Mouse (Mus musculus): ENCODE results near the gene Gcgr. TPM values are rescaled to one million over a fixed set of nuclear protein-coding genes. Genes with fewer than 3 reads are reported as not detected.

The Gcgr gene
- polyA plus RNA-seq (2017; shearing (Covaris generic)) = not detected

DNA sequence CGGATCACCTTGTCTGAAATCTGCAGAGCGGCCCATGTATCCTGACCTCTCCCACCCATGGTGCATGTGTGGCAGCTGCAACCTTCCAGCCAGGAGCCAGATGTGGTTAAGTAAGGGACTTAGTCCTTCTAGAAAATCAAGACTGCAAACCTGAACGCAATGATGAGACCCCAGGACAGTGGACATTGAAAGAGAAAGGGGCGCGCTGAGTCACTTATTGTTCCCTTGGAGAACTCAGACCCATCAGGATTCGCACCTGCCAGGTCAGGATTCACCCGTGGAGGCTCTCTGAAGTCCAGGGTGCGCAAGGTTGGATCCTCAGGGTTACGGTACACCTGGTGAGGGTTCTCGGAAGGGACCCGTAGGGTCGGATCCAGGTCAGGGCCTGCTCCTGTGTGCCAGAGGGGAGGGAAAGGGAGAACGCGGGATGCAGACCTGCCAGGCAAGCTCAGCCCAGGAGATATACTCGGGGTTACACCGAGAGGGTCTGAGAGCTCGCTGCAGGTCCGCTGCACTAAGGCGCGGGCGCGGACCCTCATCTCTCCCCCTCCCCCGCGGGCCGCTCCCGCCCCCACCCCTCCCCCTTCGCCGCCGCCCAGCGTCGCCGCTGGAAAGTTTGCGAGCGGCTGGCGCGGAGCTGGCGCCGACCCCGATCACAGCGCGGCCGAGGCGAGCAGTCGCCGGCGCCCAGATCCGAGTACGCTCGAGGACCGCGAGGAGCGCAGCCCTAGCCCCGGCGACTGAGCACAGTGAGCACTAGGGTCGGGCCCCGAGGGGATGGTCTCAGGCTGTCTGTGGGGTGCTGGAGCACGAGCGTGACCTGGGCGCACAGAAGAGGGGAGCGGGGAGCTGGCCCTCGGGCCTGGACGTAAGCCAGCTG is at the start of gene Gcgr:
Gene Gcgr, plus strand, starts transcription at position 615 of the 880 bp plus-strand sequence.

DNA sequence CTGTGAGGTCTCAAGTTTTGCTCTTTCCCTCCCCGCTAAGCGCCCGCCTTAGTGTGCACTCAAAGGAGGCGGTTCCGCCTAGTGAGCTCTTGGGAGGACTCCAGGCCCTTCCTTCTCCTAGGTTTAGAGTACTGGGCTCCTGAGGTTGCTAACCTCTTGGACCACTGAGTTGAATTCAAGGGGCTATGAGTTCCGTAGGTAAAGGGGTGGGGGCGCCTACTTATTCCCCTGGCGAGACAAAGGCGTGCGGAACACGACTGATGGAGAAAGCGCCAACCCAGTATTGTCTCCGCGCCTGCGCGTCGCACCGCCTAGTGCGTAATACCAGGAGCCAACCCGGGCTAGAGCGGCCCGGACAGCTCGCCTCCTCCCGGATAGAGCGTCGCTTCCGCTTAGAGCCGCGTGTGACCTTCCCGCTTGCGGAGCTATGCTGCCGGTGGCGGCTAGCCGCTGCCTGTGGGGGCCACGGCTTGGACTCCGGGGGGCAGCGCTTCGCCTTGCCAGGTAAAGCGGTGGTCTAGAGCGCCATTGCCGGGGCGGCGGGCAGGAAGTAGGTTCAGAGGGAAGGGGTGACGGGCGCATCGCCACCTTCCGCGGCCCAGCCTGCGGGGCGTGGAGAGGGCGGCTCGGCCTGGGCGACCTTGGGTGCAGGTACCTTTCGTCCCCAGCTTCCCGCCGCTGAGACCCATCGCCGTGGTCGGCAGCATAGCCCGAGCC is 46.1 kb upstream of the Gcgr start, which contains the start of gene Mrpl12:
Gene Mrpl12, plus strand, starts transcription at position 349 of the 717 bp plus-strand sequence.

DNA sequence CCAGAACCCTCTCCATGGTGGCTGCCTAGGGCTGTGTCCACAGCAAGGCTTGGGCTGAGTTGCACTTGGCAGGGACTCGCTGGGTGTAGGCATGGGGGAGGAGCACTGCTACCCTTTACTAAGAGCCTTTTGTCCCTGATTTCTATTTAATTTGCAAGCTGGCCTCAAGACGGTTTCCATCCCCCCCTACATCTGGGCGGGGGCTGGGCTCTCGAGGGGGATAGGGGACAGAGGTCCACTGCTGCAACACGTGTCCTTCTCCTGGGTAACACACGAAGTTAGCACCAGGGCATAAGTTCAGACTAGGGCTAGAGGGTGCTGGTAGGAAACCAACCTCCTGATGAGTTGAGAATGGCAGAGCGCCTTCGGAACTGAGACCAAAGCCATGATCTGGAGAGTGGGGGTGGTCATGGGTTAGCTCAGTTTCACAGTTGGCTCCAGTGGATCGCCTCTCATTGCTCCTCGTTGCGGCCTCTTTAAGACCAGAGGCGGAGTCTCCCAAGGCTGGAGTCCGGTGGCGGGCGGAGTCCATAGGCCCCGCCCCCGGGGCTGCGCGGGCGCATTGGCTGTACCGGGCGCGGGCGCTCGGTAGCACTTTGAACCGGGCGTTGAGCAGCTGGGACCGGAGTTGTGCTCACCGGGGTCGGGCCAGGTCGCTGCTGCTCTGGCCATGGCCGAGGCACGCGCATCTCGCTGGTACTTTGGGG is 39.0 kb upstream of the Gcgr start, which contains the start of gene Slc25a10:
Gene Slc25a10, plus strand, starts transcription at position 524 of the 707 bp plus-strand sequence.

DNA sequence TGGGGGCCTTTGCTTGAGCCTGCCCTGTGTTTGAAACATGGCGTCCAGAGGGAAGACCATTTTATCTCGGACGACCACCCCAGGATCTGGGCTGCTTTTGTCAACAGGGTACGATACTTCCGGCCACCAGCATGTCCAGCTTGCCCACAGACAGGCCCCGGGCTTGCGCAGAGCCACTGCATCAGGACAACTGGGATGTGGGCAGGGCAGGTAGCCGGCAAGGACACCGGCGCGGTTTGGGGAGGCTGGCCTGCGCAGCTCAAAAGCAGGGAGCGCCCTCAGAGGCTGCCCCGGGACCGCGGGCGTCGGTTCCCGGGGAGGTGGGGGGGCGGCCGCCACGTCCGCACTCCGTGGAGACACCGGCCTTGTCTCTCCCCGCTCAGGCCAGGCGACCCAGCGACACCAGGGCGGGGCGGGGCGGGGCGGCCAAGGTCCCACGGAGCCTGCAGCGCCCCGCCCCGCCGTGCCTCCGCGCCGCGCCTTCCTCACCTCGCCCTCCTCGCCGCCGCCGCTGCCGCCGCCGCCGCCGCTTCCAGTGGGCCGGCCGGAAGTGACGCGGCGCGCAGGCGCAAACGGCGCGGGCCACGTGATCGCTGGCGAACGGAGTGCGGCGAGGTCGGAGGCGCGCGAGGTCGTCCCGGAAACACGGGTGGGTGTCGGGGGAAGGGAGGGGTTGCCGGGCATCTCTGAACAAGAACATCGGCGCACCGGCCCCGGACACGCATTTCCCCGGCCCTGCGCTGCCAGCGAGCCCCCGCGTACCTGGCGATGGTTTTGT is 18.9 kb downstream of the Gcgr start, which contains the start of gene Mcrip1:
Gene Mcrip1, minus strand, starts transcription at position 560 of the 778 bp plus-strand sequence.

DNA sequence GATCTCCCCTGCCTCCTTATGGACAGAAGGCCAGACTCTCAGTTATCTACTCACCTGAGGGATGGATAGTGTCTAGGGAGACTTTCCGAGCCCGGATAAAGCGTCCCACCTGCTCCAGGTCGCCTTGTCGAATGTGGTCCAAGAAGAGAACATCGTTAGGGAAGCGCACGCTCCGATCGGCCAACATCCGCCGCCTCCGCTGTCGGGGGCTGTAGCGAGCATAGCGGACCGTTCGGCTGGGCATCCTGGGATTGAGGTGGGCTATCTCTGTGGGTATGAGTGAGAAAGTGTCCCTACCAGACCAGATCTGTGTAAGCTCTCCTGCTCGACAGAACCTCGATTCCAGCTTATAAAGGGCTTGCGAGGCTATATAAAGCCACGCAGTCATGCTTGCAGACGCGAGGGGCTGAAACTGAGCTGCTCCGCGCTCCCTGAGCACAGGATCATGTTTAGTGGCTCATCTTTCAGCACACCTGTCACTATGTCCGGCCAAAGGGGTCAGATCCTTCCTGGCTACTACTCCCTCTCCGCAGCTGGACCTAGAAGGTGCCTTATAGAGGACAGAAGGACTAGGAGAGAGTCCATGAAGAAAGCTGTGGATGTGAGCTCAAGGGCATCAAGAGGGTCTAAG is 20.4 kb downstream of the Gcgr start, which contains the start of gene Ppp1r27:
Gene Ppp1r27, minus strand, starts transcription at position 323 of the 631 bp plus-strand sequence.

DNA sequence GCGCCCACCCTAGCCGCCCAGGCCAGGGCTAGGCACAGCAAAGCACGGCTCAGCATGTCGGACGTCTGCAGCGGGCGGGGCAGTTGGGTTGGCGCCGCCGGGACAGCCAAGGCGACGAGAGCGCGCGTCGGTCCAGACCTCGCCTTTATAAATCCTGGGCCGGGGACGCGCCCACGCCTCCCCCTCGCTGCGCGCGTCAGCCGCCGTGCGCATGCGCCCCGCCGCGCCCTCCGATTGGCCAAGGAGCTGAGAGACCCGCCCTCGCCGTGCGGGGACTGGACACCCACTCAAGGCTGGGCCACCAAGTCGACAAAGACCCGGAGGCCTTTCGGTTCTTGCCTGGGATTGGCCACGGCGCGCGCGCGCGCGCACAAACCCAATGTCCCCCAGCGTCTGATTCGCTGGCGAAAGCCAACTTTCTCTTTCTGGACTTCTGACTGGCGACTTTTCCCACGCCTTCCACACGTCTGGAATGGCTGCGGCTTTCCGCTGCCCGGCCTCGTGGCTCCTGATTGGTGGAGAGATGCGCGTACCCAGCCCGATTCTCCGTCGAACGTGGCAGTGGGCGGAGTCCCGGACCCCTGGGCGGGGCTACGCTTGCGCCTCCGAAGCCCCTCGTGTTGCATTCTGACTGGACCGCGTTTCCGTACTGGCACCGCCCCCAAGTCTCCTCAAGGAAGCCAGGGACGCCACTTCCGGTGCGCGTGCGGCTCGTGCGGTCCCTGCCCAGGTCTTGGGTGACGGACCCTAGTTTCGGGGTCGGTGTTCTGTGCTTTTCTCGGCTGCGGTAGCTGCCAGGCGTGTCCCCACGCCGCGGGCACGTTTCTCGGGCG is 42.5 kb downstream of the Gcgr start, which contains the start of gene P4hb:
Gene P4hb, minus strand, starts transcription at position 502 of the 833 bp plus-strand sequence.

DNA sequence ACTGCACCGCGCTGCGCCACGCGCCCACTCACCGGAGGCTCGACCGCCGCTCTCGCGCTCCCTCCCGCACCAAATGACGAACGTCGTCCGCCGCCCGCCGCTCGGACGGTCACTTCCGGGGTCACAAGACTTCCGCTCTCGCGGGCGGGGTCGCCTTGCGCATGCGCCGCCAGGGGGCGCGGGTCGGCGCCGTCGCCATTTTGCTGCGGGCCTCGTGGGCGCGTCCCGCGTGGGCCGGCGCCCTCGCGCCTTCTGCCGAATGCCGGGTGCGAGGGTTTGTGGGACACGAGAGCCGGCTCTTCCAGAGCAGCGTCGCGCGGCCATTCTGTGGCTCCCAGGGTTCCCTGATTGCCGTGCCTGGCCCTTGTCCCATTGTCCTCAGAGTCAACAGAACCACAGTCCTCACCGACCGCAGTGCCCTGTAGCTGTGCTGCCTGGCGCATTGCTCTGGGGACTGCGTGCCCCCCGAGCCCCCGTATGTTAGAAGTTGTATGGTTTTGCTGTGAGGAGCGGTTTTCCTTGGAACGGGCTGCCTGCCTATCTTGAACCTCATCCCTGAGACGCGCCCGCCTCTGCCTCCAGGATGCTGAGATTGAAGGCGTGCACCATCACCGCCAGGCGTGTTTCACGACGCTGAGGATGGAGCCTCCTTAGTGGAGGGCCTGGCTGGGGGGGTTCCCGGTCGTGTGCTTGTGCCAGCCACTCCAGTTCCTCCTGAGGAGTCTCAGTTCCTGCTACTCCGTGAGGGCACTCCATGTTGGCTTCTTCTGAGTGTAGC is 51.2 kb downstream of the Gcgr start, which contains the start of gene Arhgdia:
Gene Arhgdia, minus strand, starts transcription at position 135 of the 778 bp plus-strand sequence.

Other genes starting within 250 kb of the Gcgr start
- gene Actg1, start 182.2 kb upstream of the Gcgr start, polyA plus RNA-seq (2017; shearing (Covaris generic)) = 1,734 TPM
- not detected for gene Fscn2, start 169.2 kb upstream of the Gcgr start, polyA plus RNA-seq (2017; shearing (Covaris generic))
- 24.8 TPM for gene Faap100, start 151.9 kb upstream of the Gcgr start, polyA plus RNA-seq (2017; shearing (Covaris generic))
- gene Nploc4, start 93.0 kb upstream of the Gcgr start, polyA plus RNA-seq (2017; shearing (Covaris generic)) = 56.3 TPM
- not detected for gene Tspan10, start 88.1 kb upstream of the Gcgr start, polyA plus RNA-seq (2017; shearing (Covaris generic))
- gene Pde6g, start 77.2 kb upstream of the Gcgr start, polyA plus RNA-seq (2017; shearing (Covaris generic)) = 0.19 TPM
- 2.3 TPM for gene Oxld1, start 72.6 kb upstream of the Gcgr start, polyA plus RNA-seq (2017; shearing (Covaris generic))
- gene Ccdc137, start 72.6 kb upstream of the Gcgr start, polyA plus RNA-seq (2017; shearing (Covaris generic)) = 24.3 TPM
- 11.5 TPM for gene Arl16, start 63.1 kb upstream of the Gcgr start, polyA plus RNA-seq (2017; shearing (Covaris generic))
- 43.3 TPM for gene Mrpl12, start 46.1 kb upstream of the Gcgr start, polyA plus RNA-seq (2017; shearing (Covaris generic))
- gene Slc25a10, start 38.9 kb upstream of the Gcgr start, polyA plus RNA-seq (2017; shearing (Covaris generic)) = 6.9 TPM
- gene Mcrip1, start 19.0 kb downstream of the Gcgr start, polyA plus RNA-seq (2017; shearing (Covaris generic)) = 80.5 TPM
- not detected for gene Ppp1r27, start 20.4 kb downstream of the Gcgr start, polyA plus RNA-seq (2017; shearing (Covaris generic))
- gene P4hb, start 42.6 kb downstream of the Gcgr start, polyA plus RNA-seq (2017; shearing (Covaris generic)) = 187 TPM
- gene Arhgdia, start 50.9 kb downstream of the Gcgr start, polyA plus RNA-seq (2017; shearing (Covaris generic)) = 668 TPM
- 272 TPM for gene Alyref, start 67.7 kb downstream of the Gcgr start, polyA plus RNA-seq (2017; shearing (Covaris generic))
- gene Anapc11, start 67.7 kb downstream of the Gcgr start, polyA plus RNA-seq (2017; shearing (Covaris generic)) = 79.1 TPM
- not detected for gene Npb, start 77.8 kb downstream of the Gcgr start, polyA plus RNA-seq (2017; shearing (Covaris generic))
- 242 TPM for gene Pcyt2, start 87.2 kb downstream of the Gcgr start, polyA plus RNA-seq (2017; shearing (Covaris generic))
- 190 TPM for gene Sirt7, start 94.5 kb downstream of the Gcgr start, polyA plus RNA-seq (2017; shearing (Covaris generic))
- gene Mafg, start 102.9 kb downstream of the Gcgr start, polyA plus RNA-seq (2017; shearing (Covaris generic)) = 23.3 TPM
- 1.1 TPM for gene Pycr1, start 113.1 kb downstream of the Gcgr start, polyA plus RNA-seq (2017; shearing (Covaris generic))
- not detected for gene Myadml2, start 117.5 kb downstream of the Gcgr start, polyA plus RNA-seq (2017; shearing (Covaris generic))
- not detected for gene Notum, start 130.5 kb downstream of the Gcgr start, polyA plus RNA-seq (2017; shearing (Covaris generic))
- gene Aspscr1, start 142.3 kb downstream of the Gcgr start, polyA plus RNA-seq (2017; shearing (Covaris generic)) = 141 TPM
- 77.0 TPM for gene Cenpx, start 183.0 kb downstream of the Gcgr start, polyA plus RNA-seq (2017; shearing (Covaris generic))
- 69.5 TPM for gene Lrrc45, start 183.2 kb downstream of the Gcgr start, polyA plus RNA-seq (2017; shearing (Covaris generic))
- 1.1 TPM for gene Rac3, start 190.8 kb downstream of the Gcgr start, polyA plus RNA-seq (2017; shearing (Covaris generic))
- gene Dcxr, start 196.6 kb downstream of the Gcgr start, polyA plus RNA-seq (2017; shearing (Covaris generic)) = 0.66 TPM
- gene Cbr2, start 201.4 kb downstream of the Gcgr start, polyA plus RNA-seq (2017; shearing (Covaris generic)) = not detected
- 1.0 TPM for gene Hmga1b, start 232.1 kb downstream of the Gcgr start, polyA plus RNA-seq (2017; shearing (Covaris generic))